Mouse (Mus musculus) liver, embryonic 16.5 days (tissue): ENCODE results near the gene Rpgrip1l. TPM values are rescaled to one million over a fixed set of nuclear protein-coding genes. Genes with fewer than 3 reads are reported as not detected.

Experiments used
- ATAC-seq: fragments of 200-750 bp; cut with Nextera tagmentation; 2 replicates; pipeline ENCODE4 v1.8.0; 2017; ENCODE audit warnings: low read depth, mild to moderate bottlenecking, moderate number of reproducible peaks, moderate library complexity
- H3K27ac ChIP-seq: fragments of 300-500 bp; sonication (generic); 2 replicates; pipeline ENCODE4 v1.5.1; 2014; ENCODE audit warnings: mild to moderate bottlenecking, low read length
- H3K27me3 ChIP-seq: fragments of 300-500 bp; sonication (generic); 2 replicates; pipeline ENCODE4 v1.6.1; 2014; ENCODE audit warnings: low read depth, low read length, mixed read lengths; ENCODE audit not compliant: control insufficient read depth, insufficient read depth
- H3K36me3 ChIP-seq: fragments of 300-500 bp; sonication (generic); 2 replicates; pipeline ENCODE4 v1.6.1; 2014; ENCODE audit warnings: mild to moderate bottlenecking; ENCODE audit not compliant: control insufficient read depth, insufficient read depth
- H3K4me1 ChIP-seq: fragments of 300-500 bp; sonication (generic); 2 replicates; pipeline ENCODE4 v1.6.1; 2014; ENCODE audit warnings: low read depth, low read length, mixed read lengths; ENCODE audit not compliant: control insufficient read depth
- H3K4me2 ChIP-seq: fragments of 300-500 bp; sonication (generic); 2 replicates; pipeline ENCODE4 v1.6.1; 2014; ENCODE audit warnings: low read depth, low read length, mixed read lengths
- H3K4me3 ChIP-seq: fragments of 300-500 bp; sonication (generic); 2 replicates; pipeline ENCODE4 v1.5.1; 2014; ENCODE audit warnings: low read depth, mild to moderate bottlenecking, low read length
- H3K9ac ChIP-seq: fragments of 300-500 bp; sonication (generic); 2 replicates; pipeline ENCODE4 v1.6.1; 2014; ENCODE audit warnings: low read depth, low read length
- H3K9me3 ChIP-seq: fragments of 300-500 bp; sonication (generic); replicated peaks from 2 replicates; pipeline ENCODE4 v1.6.1; 2016; ENCODE audit warnings: low read length; ENCODE audit not compliant: control insufficient read depth
- whole genome bisulfite sequencing: fragments of 180-500 bp; shearing (Covaris S2); extraction: QIAGEN DNeasy Blood & Tissue Kit; methylation state at CpG from one replicate; pipeline ENCODE4 v1.1.7; 2014; ENCODE audit not compliant: insufficient replicate concordance; 5-methylcytosine and 5-hydroxymethylcytosine counted together
- polyA plus RNA-seq: library from polyadenylated mRNA; unstranded; fragments of >200 nt; fragmentation: Nextera tagmentation; extraction: Ambion mirVana; gene quantifications from 2 replicates; pipeline ENCODE4 v1.2.1, GENCODE M21; 2015

Rpgrip1l gene
- polyA plus RNA-seq, 1 experiment from 2014 or later: 2.0 TPM

- no peak overlapping the region for H3K4me2 ChIP-seq
- H3K27ac ChIP-seq: no peak overlapping the region
- no peaks in the 10 kb centered on the region for H3K36me3 ChIP-seq
- ATAC-seq: peak; percentile 64
- WGBS: 72% methylated on average over 5 of the region's 5 CpGs
- no peak overlapping the region for H3K4me3 ChIP-seq
- H3K4me1 ChIP-seq: peaks cover 5% of the 10 kb centered on the region
- no peaks in the 10 kb centered on the region for H3K9me3 ChIP-seq
- no peaks in the 10 kb centered on the region for H3K27me3 ChIP-seq
- H3K9ac ChIP-seq: no peak overlapping the region
Observed at GRCm38 (mm10) chr8:91353062-91353461, 40.0 kb upstream of the Rpgrip1l start.

GRCm38 (mm10) chr8:91352598-91352997 is 39.5 kb upstream of the Rpgrip1l start:
- H3K4me1 ChIP-seq: peaks cover 5% of the 10 kb centered on the region
- 36% methylated on average over 3 of the region's 3 CpGs for WGBS
- ATAC-seq: no peak
- H3K9ac ChIP-seq: no peak overlapping the region
- no peak overlapping the region for H3K27ac ChIP-seq
- no peak overlapping the region for H3K4me2 ChIP-seq
- no peak overlapping the region for H3K4me3 ChIP-seq
- H3K27me3 ChIP-seq: no peaks in the 10 kb centered on the region
- no peaks in the 10 kb centered on the region for H3K36me3 ChIP-seq
- H3K9me3 ChIP-seq: no peaks in the 10 kb centered on the region

GRCm38 (mm10) chr8:91350628-91351027 is 37.6 kb upstream of the Rpgrip1l start:
- H3K9me3 ChIP-seq: no peaks in the 10 kb centered on the region
- H3K4me3 ChIP-seq: no peak overlapping the region
- no peak for ATAC-seq
- 72% methylated on average over 7 of the region's 7 CpGs for WGBS
- H3K27me3 ChIP-seq: no peaks in the 10 kb centered on the region
- no peaks in the 10 kb centered on the region for H3K36me3 ChIP-seq
- peaks cover 7% of the 10 kb centered on the region for H3K4me1 ChIP-seq
- H3K4me2 ChIP-seq: no peak overlapping the region
- H3K9ac ChIP-seq: no peak overlapping the region
- H3K27ac ChIP-seq: no peak overlapping the region

- ATAC-seq: no peak
- no peaks in the 10 kb centered on the region for H3K36me3 ChIP-seq
- H3K4me1 ChIP-seq: peaks cover 7% of the 10 kb centered on the region
- no peak overlapping the region for H3K27ac ChIP-seq
- no peaks in the 10 kb centered on the region for H3K27me3 ChIP-seq
- no peak overlapping the region for H3K9ac ChIP-seq
- no peak overlapping the region for H3K4me3 ChIP-seq
- 79% methylated on average over 7 of the region's 7 CpGs for WGBS
- no peaks in the 10 kb centered on the region for H3K9me3 ChIP-seq
- H3K4me2 ChIP-seq: no peak overlapping the region
Observed at GRCm38 (mm10) chr8:91349816-91350215, 36.8 kb upstream of the Rpgrip1l start.

- 62% methylated on average over 6 of the region's 6 CpGs for WGBS
- Histone ChIP-seq H3K9me3 (no peaks in the 10 kb centered on the region), H3K27ac (no peak overlapping the region), H3K27me3 (no peaks in the 10 kb centered on the region), H3K9ac (no peak overlapping the region), H3K4me2 (no peak overlapping the region), H3K36me3 (no peaks in the 10 kb centered on the region), H3K4me1 (peaks cover 8% of the 10 kb centered on the region; the same call in 1 of the 2 replicates), H3K4me3 (no peak overlapping the region)
- no peak for ATAC-seq
Observed at GRCm38 (mm10) chr8:91347595-91347994, 34.5 kb upstream of the Rpgrip1l start.

- H3K27me3 ChIP-seq: no peaks in the 10 kb centered on the region
- peaks cover 8% of the 10 kb centered on the region; the same call in 1 of the 2 replicates for H3K4me1 ChIP-seq
- no peak overlapping the region for H3K27ac ChIP-seq
- H3K36me3 ChIP-seq: no peaks in the 10 kb centered on the region
- no peak overlapping the region for H3K9ac ChIP-seq
- WGBS: 64% methylated on average over 10 of the region's 10 CpGs
- no peaks in the 10 kb centered on the region for H3K9me3 ChIP-seq
- ATAC-seq: no peak
- no peak overlapping the region for H3K4me2 ChIP-seq
- H3K4me3 ChIP-seq: no peak overlapping the region
Observed at GRCm38 (mm10) chr8:91347146-91347545, 34.1 kb upstream of the Rpgrip1l start.

GRCm38 (mm10) chr8:91344659-91345058 is 31.6 kb upstream of the Rpgrip1l start:
- no peak overlapping the region for H3K27ac ChIP-seq
- H3K9me3 ChIP-seq: no peaks in the 10 kb centered on the region

GRCm38 (mm10) chr8:91342798-91343197 is 29.7 kb upstream of the Rpgrip1l start:
- H3K27me3 ChIP-seq: no peaks in the 10 kb centered on the region
- ATAC-seq: no peak
- WGBS: 60% methylated on average over 5 of the region's 5 CpGs
- no peak overlapping the region for H3K27ac ChIP-seq
- H3K9me3 ChIP-seq: no peaks in the 10 kb centered on the region
- H3K4me2 ChIP-seq: no peak overlapping the region
- H3K4me3 ChIP-seq: no peak overlapping the region
- peaks cover 8% of the 10 kb centered on the region; the same call in 1 of the 2 replicates for H3K4me1 ChIP-seq
- no peak overlapping the region for H3K9ac ChIP-seq
- H3K36me3 ChIP-seq: no peaks in the 10 kb centered on the region

More at GRCm38 (mm10) chr8:91344659-91345058, 31.6 kb upstream of the Rpgrip1l start:
- Histone ChIP-seq H3K4me2 (no peak overlapping the region), H3K27me3 (no peaks in the 10 kb centered on the region), H3K9ac (no peak overlapping the region), H3K36me3 (no peaks in the 10 kb centered on the region), H3K4me3 (no peak overlapping the region), H3K4me1 (peaks cover 8% of the 10 kb centered on the region; the same call in 1 of the 2 replicates)
- no peak for ATAC-seq
- 68% methylated on average over 11 of the region's 11 CpGs for WGBS

GRCm38 (mm10) chr8:91342196-91342595 is 29.1 kb upstream of the Rpgrip1l start:
- WGBS: 68% methylated on average over 5 of the region's 5 CpGs
- no peak for ATAC-seq
- H3K4me3 ChIP-seq: no peak overlapping the region

More at GRCm38 (mm10) chr8:91342196-91342595, 29.1 kb upstream of the Rpgrip1l start:
- no peak overlapping the region for H3K27ac ChIP-seq
- H3K9ac ChIP-seq: no peak overlapping the region
- H3K36me3 ChIP-seq: no peaks in the 10 kb centered on the region
- H3K4me2 ChIP-seq: no peak overlapping the region
- peaks cover 6% of the 10 kb centered on the region; the same call in 1 of the 2 replicates for H3K4me1 ChIP-seq
- no peaks in the 10 kb centered on the region for H3K27me3 ChIP-seq
- no peaks in the 10 kb centered on the region for H3K9me3 ChIP-seq
